Mouse (Mus musculus) forebrain, embryonic 10.5 days (tissue): ENCODE data around the gene Nfil3. TPM values are rescaled to one million over a fixed set of nuclear protein-coding genes. Genes with fewer than 3 reads are reported as not detected.

Source experiments
- DNase-seq: peaks from one replicate; pipeline ENCODE4 v3.0.0-alpha.2; 2017; ENCODE audit warnings: low spot score; ENCODE audit errors: extremely low spot score
- H3K27ac ChIP-seq: fragments of 300-500 bp; sonication (generic); 2 replicates; pipeline ENCODE4 v1.5.1; 2016; ENCODE audit warnings: mild to moderate bottlenecking
- H3K27me3 ChIP-seq: fragments of 300-500 bp; sonication (generic); 2 replicates; pipeline ENCODE4 v1.6.1; 2016; ENCODE audit warnings: mild to moderate bottlenecking; ENCODE audit not compliant: poor library complexity, severe bottlenecking
- H3K36me3 ChIP-seq: fragments of 300-500 bp; sonication (generic); replicated peaks from 2 replicates; pipeline ENCODE4 v1.6.1; 2016; ENCODE audit warnings: mild to moderate bottlenecking, moderate library complexity
- H3K4me1 ChIP-seq: fragments of 300-500 bp; sonication (generic); 2 replicates; pipeline ENCODE4 v1.6.1; 2016
- H3K4me3 ChIP-seq: fragments of 300-500 bp; sonication (generic); 2 replicates; pipeline ENCODE4 v1.5.1; 2016; ENCODE audit warnings: mild to moderate bottlenecking, moderate library complexity
- H3K9me3 ChIP-seq: fragments of 300-500 bp; sonication (generic); 2 replicates; pipeline ENCODE4 v1.6.1; 2016; ENCODE audit warnings: mild to moderate bottlenecking, moderate library complexity
- WGBS: fragments of 180-500 bp; shearing (Covaris S2); methylation state at CpG from one replicate; pipeline ENCODE4 v1.1.7; 2016; 5-methylcytosine and 5-hydroxymethylcytosine counted together
- polyA plus RNA-seq: library from polyadenylated mRNA; unstranded; fragments of >200 nt; fragmentation: Nextera tagmentation; extraction: Ambion mirVana; gene quantifications from 2 replicates; pipeline ENCODE4 v1.2.1, GENCODE M21; 2016

Nfil3 gene
- polyA plus RNA-seq, 1 experiment from 2014 or later: 13.4 TPM

GRCm38 (mm10) chr13:52998541-52998940 lies 17.7 kb upstream of the Nfil3 start:
- Histone ChIP-seq H3K9me3 (no peaks in the 10 kb centered on the region), H3K4me3 (no peak overlapping the region), H3K4me1 (peaks cover 3% of the 10 kb centered on the region; the same call in 1 of the 2 replicates), H3K27me3 (no peaks in the 10 kb centered on the region), H3K27ac (no peak overlapping the region), H3K36me3 (no peaks in the 10 kb centered on the region)
- WGBS: 90% methylated on average over 10 of the region's 10 CpGs
- DNase-seq: no peak

DNA sequence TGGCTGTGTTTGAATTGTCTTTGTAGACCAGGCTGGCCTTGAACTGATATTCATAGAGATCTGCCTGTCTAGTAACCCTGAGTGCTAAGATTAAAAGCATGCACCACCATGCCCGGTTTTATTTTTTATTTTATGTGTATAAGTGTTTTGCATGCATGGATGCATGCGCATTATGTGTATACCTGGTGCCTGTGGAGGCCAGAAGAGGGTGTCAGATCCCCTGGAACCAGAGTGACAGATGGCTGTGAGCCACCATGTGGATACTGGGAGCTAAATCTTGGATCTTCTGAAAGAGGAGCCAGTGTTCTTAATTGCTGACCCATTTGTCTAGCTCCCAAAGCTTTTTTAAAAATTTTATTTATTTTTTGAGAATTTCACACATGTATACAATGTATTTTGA lies 16.9 kb upstream of the Nfil3 start:
- no peak for DNase-seq
- Histone ChIP-seq H3K4me1 (peaks cover 3% of the 10 kb centered on the region; the same call in 1 of the 2 replicates), H3K27ac (no peak overlapping the region), H3K36me3 (no peaks in the 10 kb centered on the region), H3K4me3 (no peak overlapping the region), H3K27me3 (no peaks in the 10 kb centered on the region), H3K9me3 (no peaks in the 10 kb centered on the region)
- 79% methylated on average over 2 of the region's 2 CpGs for whole genome bisulfite sequencing

DNA sequence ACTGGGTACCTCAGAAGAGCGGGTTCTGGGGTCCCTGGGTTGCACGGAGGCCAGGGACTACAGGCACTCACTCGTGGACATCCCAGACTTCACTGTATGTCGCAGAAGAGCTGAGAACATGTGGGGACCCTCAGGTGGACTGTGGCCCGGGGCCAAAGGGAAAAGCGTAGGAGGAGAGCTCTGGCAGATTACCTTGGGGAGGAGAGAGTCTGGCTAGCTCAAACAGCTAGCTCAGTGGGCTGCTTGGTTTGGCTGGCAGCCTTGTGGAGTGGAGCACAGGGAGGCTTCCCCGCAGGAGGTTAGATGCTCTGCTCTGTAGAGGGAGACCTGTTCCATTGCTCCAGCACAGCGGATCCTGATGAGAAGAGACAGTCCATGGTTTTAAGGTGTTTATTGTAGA lies 15.3 kb upstream of the Nfil3 start:
- Histone ChIP-seq H3K27ac (no peak overlapping the region), H3K9me3 (no peaks in the 10 kb centered on the region), H3K4me1 (peaks cover 3% of the 10 kb centered on the region; the same call in 1 of the 2 replicates), H3K4me3 (no peak overlapping the region), H3K27me3 (no peaks in the 10 kb centered on the region), H3K36me3 (no peaks in the 10 kb centered on the region)
- WGBS: 80% methylated on average over 8 of the region's 8 CpGs
- DNase-seq: no peak

DNA sequence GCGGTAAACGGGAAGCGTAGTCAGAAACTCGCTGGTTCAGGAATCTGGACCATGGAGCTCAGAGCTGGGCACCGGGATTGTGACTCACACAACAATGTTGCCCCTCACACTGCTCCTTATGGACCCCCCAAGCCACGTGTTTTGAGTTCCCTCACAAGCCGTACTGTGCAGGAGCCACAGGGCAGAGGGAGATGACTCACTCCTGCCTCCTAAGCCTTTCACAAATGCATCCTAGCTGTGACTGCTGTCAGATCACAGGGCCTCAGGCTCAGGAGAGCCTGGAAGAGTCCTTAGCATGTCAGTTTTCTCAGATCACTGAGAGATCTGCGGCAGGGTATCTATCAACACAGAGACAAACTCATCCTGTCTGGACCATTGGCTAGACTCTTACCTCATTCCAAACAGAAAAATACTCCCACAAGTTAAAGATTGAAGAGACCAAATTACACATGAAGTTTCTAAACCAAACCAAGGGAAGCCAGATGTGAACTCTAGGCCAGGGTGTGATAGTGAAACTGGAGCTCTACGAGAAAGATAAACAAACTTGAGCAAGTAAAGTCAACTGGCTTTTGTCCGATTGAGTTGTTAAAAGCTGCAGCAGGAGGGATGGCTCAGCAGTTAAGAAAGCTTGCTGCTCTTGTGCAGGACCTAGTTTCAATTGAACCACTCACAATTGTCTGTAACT lies 13.5 kb upstream of the Nfil3 start:
- no peaks in the 10 kb centered on the region for H3K36me3 ChIP-seq
- H3K9me3 ChIP-seq: no peaks in the 10 kb centered on the region
- no peak for DNase-seq
- H3K4me1 ChIP-seq: peaks cover 11% of the 10 kb centered on the region
- no peak overlapping the region for H3K4me3 ChIP-seq
- WGBS: 84% methylated on average over 10 of the region's 10 CpGs
- no peaks in the 10 kb centered on the region for H3K27me3 ChIP-seq
- no peak overlapping the region for H3K27ac ChIP-seq

DNA sequence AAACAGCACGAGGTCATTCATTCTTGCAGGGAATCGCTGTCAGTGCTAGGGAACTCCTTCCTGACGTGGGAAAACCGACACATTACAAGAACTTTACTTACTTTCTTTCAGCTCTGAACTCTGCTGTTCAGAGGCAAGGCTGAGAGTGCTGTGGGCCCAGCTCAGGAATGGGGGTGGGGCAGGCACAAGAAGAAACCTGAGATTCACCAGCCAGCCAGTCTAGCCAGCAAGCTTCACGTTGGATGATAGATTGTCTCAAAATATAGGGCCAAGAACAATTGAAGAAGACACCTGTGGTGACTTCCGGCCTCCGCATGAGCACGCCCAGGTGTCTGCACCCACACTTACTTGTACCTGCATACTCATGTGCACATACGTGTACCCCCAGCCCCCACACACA lies 9.3 kb upstream of the Nfil3 start:
- Histone ChIP-seq H3K27me3 (no peaks in the 10 kb centered on the region; the same call in 1 of the 2 replicates), H3K9me3 (no peaks in the 10 kb centered on the region), H3K27ac (no peak overlapping the region), H3K36me3 (no peaks in the 10 kb centered on the region), H3K4me3 (no peak overlapping the region), H3K4me1 (peaks cover 11% of the 10 kb centered on the region)
- DNase-seq: no peak
- 72% methylated on average over 9 of the region's 9 CpGs for WGBS

DNA sequence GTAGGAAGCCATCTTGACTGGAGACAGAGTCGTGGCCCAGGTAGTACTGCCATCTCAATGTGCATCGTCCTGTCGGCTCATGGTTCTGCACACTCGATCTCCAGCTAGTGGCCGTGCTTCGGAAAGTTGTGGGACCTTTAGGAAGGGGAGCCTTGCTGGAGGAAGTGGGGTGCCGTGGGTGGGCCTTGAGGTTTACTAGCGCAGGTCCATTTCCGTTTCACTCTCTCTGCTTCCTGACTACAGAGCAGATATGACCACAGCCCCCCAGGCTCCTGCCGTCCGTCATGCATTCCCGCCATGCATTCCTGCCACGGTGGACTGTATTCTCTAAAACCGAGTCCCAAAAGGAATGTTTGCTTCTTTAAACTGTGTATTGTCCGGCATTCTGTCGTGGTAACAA lies 8.1 kb upstream of the Nfil3 start:
- H3K27ac ChIP-seq: no peak overlapping the region
- H3K4me1 ChIP-seq: peaks cover 7% of the 10 kb centered on the region
- 93% methylated on average over 16 of the region's 16 CpGs for WGBS
- no peaks in the 10 kb centered on the region for H3K36me3 ChIP-seq
- H3K9me3 ChIP-seq: no peaks in the 10 kb centered on the region
- no peaks in the 10 kb centered on the region; the same call in 1 of the 2 replicates for H3K27me3 ChIP-seq
- no peak for DNase-seq
- no peak overlapping the region for H3K4me3 ChIP-seq

- DNase-seq: no peak
- Histone ChIP-seq H3K27ac (no peak overlapping the region), H3K36me3 (no peaks in the 10 kb centered on the region), H3K4me1 (peaks cover 7% of the 10 kb centered on the region), H3K4me3 (no peak overlapping the region), H3K9me3 (no peaks in the 10 kb centered on the region), H3K27me3 (peaks cover 4% of the 10 kb centered on the region)
- 96% methylated on average over 1 of the region's 1 CpGs for WGBS
Observed at GRCm38 (mm10) chr13:52987880-52988279, 7.0 kb upstream of the Nfil3 start.

- Histone ChIP-seq H3K4me1 (peaks cover 17% of the 10 kb centered on the region), H3K36me3 (no peaks in the 10 kb centered on the region), H3K9me3 (no peaks in the 10 kb centered on the region), H3K4me3 (no peak overlapping the region), H3K27ac (no peak overlapping the region), H3K27me3 (peaks cover 16% of the 10 kb centered on the region)
- DNase-seq: no peak
- 85% methylated on average over 10 of the region's 10 CpGs for WGBS
Observed at GRCm38 (mm10) chr13:52986215-52986780, 5.4 kb upstream of the Nfil3 start.

- Histone ChIP-seq H3K4me1 (peaks cover 19% of the 10 kb centered on the region), H3K4me3 (no peak overlapping the region), H3K36me3 (no peaks in the 10 kb centered on the region), H3K9me3 (no peaks in the 10 kb centered on the region), H3K27me3 (peaks cover 17% of the 10 kb centered on the region), H3K27ac (no peak overlapping the region)
- 87% methylated on average over 12 of the region's 12 CpGs for WGBS
- DNase-seq: no peak
Observed at GRCm38 (mm10) chr13:52985508-52986214, 4.8 kb upstream of the Nfil3 start.

DNA sequence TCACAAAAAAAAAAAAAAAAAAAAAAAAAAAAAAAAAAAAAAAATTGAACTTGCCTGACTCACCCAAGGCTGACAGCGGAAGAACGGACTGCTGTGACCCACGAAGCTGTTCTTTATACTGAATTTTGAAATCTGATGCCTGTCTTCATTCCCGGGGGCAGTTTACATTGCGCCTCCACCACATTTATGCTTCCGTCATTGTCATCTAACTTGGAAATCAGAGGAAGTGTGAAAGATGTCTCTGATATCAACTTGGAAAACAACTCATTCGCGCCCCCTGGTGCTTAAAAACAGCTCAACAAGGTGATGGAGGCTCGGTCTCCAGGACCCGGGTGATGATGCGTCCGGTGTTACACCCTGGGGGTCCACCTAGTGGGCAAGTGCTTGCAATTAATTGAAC lies 1.8 kb upstream of the Nfil3 start:
- Histone ChIP-seq H3K9me3 (no peaks in the 10 kb centered on the region), H3K27me3 (peaks cover 36% of the 10 kb centered on the region), H3K4me1 (peaks cover 38% of the 10 kb centered on the region), H3K4me3 (peak overlapping the region; percentile 28), H3K36me3 (no peaks in the 10 kb centered on the region), H3K27ac (no peak overlapping the region)
- DNase-seq: peak; percentile 87
- WGBS: under 1% methylated on average over 12 of the region's 12 CpGs

- DNase-seq: peak; percentile 68
- no peaks in the 10 kb centered on the region for H3K36me3 ChIP-seq
- H3K9me3 ChIP-seq: no peaks in the 10 kb centered on the region
- H3K27ac ChIP-seq: peak overlapping the region; percentile 92
- H3K4me3 ChIP-seq: peak overlapping the region; percentile 85
- under 1% methylated on average over 51 of the region's 51 CpGs for WGBS
- H3K27me3 ChIP-seq: peaks cover 46% of the 10 kb centered on the region
- peaks cover 49% of the 10 kb centered on the region for H3K4me1 ChIP-seq
Observed at GRCm38 (mm10) chr13:52981441-52982281, 788 bp upstream of the Nfil3 start.

DNA sequence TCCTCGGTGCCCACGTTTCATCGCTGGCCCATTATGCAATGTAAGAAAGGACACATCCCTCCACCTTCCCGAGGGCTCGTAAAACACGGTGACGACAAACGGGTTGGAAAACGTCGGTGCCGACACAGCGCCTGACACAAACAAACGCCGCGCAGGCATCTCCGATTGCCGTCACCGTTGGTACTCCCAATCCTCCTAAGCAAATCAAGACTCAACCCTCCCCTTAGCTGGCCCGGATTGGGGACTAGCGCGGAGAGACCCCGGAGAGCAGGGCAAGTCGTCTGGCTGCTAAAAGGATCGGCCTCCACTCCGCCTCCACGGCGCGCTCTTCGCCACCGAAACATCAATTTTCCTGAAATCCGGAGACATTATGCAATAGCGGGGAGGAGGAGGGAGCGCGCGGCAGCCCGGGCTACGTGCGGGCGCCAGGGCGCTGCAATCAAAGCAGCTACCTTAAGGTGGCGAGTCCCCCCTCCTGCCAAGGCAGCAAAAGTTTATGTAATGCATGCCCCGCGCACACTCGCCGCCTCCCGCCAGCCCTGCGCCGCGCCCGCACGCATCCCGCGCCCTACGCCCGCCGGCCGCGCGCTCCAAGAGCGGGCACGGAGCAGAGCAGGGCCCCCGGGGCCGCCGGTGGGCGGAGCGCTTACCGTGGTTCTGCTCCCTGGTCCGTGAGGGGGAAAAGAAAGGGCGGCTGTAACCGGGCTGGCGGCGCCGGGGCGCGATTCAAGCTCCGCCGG lies 492 bp downstream of the Nfil3 start:
- peak overlapping the region; percentile 92 for H3K27ac ChIP-seq
- no peaks in the 10 kb centered on the region for H3K9me3 ChIP-seq
- DNase-seq: peak; percentile 73
- peaks cover 51% of the 10 kb centered on the region for H3K27me3 ChIP-seq
- no peaks in the 10 kb centered on the region for H3K36me3 ChIP-seq
- peaks cover 61% of the 10 kb centered on the region for H3K4me1 ChIP-seq
- H3K4me3 ChIP-seq: peak overlapping the region; percentile 85
- WGBS: under 1% methylated on average over 73 of the region's 77 CpGs
